Mouse (Mus musculus) megakaryocyte, embryonic 14.5 days (primary cell): Measurements from ENCODE around the gene Secisbp2. TPM values are rescaled to one million over a fixed set of nuclear protein-coding genes. Genes with fewer than 3 reads are reported as not detected.
"Not testable (repeated sequence)": the region's sequence is repeated elsewhere in the genome, so short reads cannot be mapped to it uniquely, and the experiment has no call there.

Experiments used
- H3K27me3 ChIP-seq: replicated peaks from 2 replicates; pipeline ENCODE3; 2012; ENCODE audit warnings: inconsistent platforms
- H3K36me3 ChIP-seq: replicated peaks from 2 replicates; pipeline ENCODE3; 2012; ENCODE audit warnings: low read length, inconsistent platforms, mixed read lengths
- H3K4me1 ChIP-seq: 2 replicates; pipeline ENCODE4 v1.6.1; 2012; ENCODE audit warnings: inconsistent platforms
- H3K4me3 ChIP-seq: replicated peaks from 2 replicates; pipeline ENCODE3; 2012; ENCODE audit warnings: moderate library complexity, mild to moderate bottlenecking, inconsistent platforms
- H3K9me3 ChIP-seq: 2 replicates; pipeline ENCODE4 v1.6.1; 2012; ENCODE audit warnings: inconsistent platforms
- FLI1 ChIP-seq: IDR thresholded peaks from 2 replicates; pipeline ENCODE4 v1.6.1; 2012; ENCODE audit warnings: low read length, inconsistent platforms, mixed read lengths
- GATA1 ChIP-seq: IDR thresholded peaks from 3 replicates; pipeline ENCODE4 v1.6.1; 2012; ENCODE audit warnings: mixed read lengths, low read length, inconsistent platforms, borderline replicate concordance
- polyA plus RNA-seq: library from polyadenylated mRNA; stranded (reverse); fragments of >175 nt; gene quantifications from 2 replicates; pipeline ENCODE4 v1.2.3, GENCODE M21; 2012; ENCODE audit warnings: low replicate concordance; ENCODE audit not compliant: insufficient read depth

Secisbp2 gene
- polyA plus RNA-seq, 1 experiment: 21.6 TPM

- no peaks in the 10 kb centered on the region for H3K9me3 ChIP-seq
- H3K4me1 ChIP-seq: peaks cover 22% of the 10 kb centered on the region
- peaks cover 17% of the 10 kb centered on the region for H3K27me3 ChIP-seq
- peak overlapping the region; percentile 48 for H3K4me3 ChIP-seq
- TF ChIP-seq FLI1: no peak
- no peak for TF ChIP-seq GATA1
- H3K36me3 ChIP-seq: no peaks in the 10 kb centered on the region
Measured at GRCm38 (mm10) chr13:51617861-51618260, 33.6 kb upstream of the Secisbp2 start.

GRCm38 (mm10) chr13:51618602-51619001 lies 32.9 kb upstream of the Secisbp2 start:
- Histone ChIP-seq H3K27me3 (peaks cover 19% of the 10 kb centered on the region), H3K4me1 (peaks cover 22% of the 10 kb centered on the region), H3K9me3 (no peaks in the 10 kb centered on the region), H3K4me3 (no peak overlapping the region), H3K36me3 (no peaks in the 10 kb centered on the region)
- TF ChIP-seq GATA1 (no peak), FLI1 (no peak)

GRCm38 (mm10) chr13:51622626-51623025 lies 28.9 kb upstream of the Secisbp2 start:
- peaks cover 23% of the 10 kb centered on the region for H3K27me3 ChIP-seq
- H3K36me3 ChIP-seq: no peaks in the 10 kb centered on the region
- H3K4me1 ChIP-seq: peaks cover 8% of the 10 kb centered on the region

GRCm38 (mm10) chr13:51623678-51624077 lies 27.8 kb upstream of the Secisbp2 start:
- Histone ChIP-seq H3K27me3 (peaks cover 33% of the 10 kb centered on the region), H3K4me3 (no peak overlapping the region), H3K9me3 (0 out of 2 replicates have a peak, but pooled peaks cover 4% of the 10 kb centered on the region), H3K4me1 (peaks cover 5% of the 10 kb centered on the region), H3K36me3 (no peaks in the 10 kb centered on the region)
- TF ChIP-seq GATA1 (no peak), FLI1 (no peak)

More at GRCm38 (mm10) chr13:51622626-51623025, 28.9 kb upstream of the Secisbp2 start:
- Histone ChIP-seq H3K4me3 (no peak overlapping the region), H3K9me3 (0 out of 2 replicates have a peak, but pooled peaks cover 4% of the 10 kb centered on the region)
- TF ChIP-seq GATA1 (no peak), FLI1 (no peak)

- peaks cover 17% of the 10 kb centered on the region for H3K4me1 ChIP-seq
- H3K4me3 ChIP-seq: no peak overlapping the region
- no peaks in the 10 kb centered on the region for H3K36me3 ChIP-seq
- peaks cover 14% of the 10 kb centered on the region for H3K9me3 ChIP-seq
- no peak for TF ChIP-seq FLI1
- no peak for TF ChIP-seq GATA1
- H3K27me3 ChIP-seq: peaks cover 39% of the 10 kb centered on the region
Measured at GRCm38 (mm10) chr13:51628273-51628848, 23.1 kb upstream of the Secisbp2 start.

- Histone ChIP-seq H3K27me3 (peaks cover 28% of the 10 kb centered on the region), H3K9me3 (peaks cover 13% of the 10 kb centered on the region)
- TF ChIP-seq GATA1 (no peak), FLI1 (no peak)
Measured at GRCm38 (mm10) chr13:51631354-51631992, 20.0 kb upstream of the Secisbp2 start.

GRCm38 (mm10) chr13:51632560-51633218 lies 18.8 kb upstream of the Secisbp2 start:
- H3K4me3 ChIP-seq: no peak overlapping the region
- peaks cover 17% of the 10 kb centered on the region for H3K4me1 ChIP-seq
- TF ChIP-seq GATA1 (no peak), FLI1 (no peak)
- no peaks in the 10 kb centered on the region for H3K36me3 ChIP-seq
- H3K9me3 ChIP-seq: peaks cover 13% of the 10 kb centered on the region
- peaks cover 24% of the 10 kb centered on the region for H3K27me3 ChIP-seq

More at GRCm38 (mm10) chr13:51631354-51631992, 20.0 kb upstream of the Secisbp2 start:
- Histone ChIP-seq H3K4me1 (peaks cover 17% of the 10 kb centered on the region), H3K4me3 (no peak overlapping the region), H3K36me3 (no peaks in the 10 kb centered on the region)

- H3K9me3 ChIP-seq: peaks cover 13% of the 10 kb centered on the region
- H3K27me3 ChIP-seq, H3K36me3 ChIP-seq, H3K4me3 ChIP-seq: not testable (repeated sequence)
- peaks cover 19% of the 10 kb centered on the region for H3K4me1 ChIP-seq
Measured at GRCm38 (mm10) chr13:51635384-51635783, 16.1 kb upstream of the Secisbp2 start.

- Histone ChIP-seq H3K27me3 (no peaks in the 10 kb centered on the region), H3K4me3 (no peak overlapping the region), H3K9me3 (no peaks in the 10 kb centered on the region; the same call in 1 of the 2 replicates), H3K4me1 (peaks cover 11% of the 10 kb centered on the region), H3K36me3 (no peaks in the 10 kb centered on the region)
- no peak for TF ChIP-seq FLI1
- TF ChIP-seq GATA1: no peak
Measured at GRCm38 (mm10) chr13:51638958-51639357, 12.5 kb upstream of the Secisbp2 start.

GRCm38 (mm10) chr13:51641424-51641823 lies 10.1 kb upstream of the Secisbp2 start:
- TF ChIP-seq FLI1 (no peak), GATA1 (no peak)
- Histone ChIP-seq H3K9me3 (no peaks in the 10 kb centered on the region; the same call in 1 of the 2 replicates), H3K4me1 (peaks cover 18% of the 10 kb centered on the region), H3K27me3 (no peaks in the 10 kb centered on the region), H3K4me3 (no peak overlapping the region), H3K36me3 (no peaks in the 10 kb centered on the region)
